Mouse (Mus musculus): ENCODE results near the gene Cdk2. TPM values are rescaled to one million over a fixed set of nuclear protein-coding genes. Genes with fewer than 3 reads are reported as not detected.
"Not testable (repeated sequence)": the region's sequence is repeated elsewhere in the genome, so short reads cannot be mapped to it uniquely, and the experiment has no call there.

Cdk2 gene
- total RNA-seq, 2 experiments from 2014 or later = 18.9 to 19.9 TPM

DNA sequence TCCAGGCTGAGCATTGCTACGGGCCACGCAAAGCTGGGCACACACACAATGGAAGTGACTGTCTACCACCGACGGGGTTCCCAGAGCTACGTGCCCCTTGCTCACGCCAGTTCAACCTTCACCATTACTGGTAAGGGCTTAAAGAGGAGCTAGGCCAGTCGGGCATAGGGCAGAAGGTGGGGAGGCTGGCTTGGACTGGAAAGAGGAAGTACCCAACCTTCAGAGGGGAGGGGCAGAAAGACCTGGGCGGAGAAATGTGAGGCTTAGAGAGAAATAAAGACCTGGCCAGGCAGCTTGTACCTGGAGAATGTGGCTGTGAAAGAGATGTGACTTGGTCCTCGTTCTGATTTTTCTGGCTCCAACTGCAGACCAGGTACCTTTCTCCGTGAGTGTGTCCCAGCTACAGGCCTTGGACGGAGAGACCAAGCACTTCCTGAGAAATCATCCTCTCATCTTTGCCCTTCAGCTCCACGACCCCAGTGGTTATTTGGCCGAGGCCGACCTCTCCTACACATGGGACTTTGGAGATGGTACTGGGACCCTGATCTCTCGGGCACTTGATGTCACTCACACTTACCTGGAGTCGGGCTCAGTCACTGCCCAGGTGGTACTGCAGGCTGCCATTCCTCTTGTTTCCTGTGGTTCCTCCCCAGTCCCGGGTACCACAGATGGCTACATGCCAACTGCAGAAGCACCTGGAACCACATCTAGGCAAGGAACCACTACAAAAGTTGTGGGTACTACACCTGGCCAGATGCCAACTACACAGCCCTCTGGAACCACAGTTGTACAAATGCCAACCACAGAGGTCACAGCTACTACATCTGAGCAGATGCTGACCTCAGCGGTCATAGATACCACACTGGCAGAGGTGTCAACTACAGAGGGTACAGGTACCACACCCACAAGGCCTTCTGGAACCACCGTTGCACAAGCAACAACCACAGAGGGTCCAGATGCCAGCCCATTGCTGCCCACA, 11.0 kb upstream of the Cdk2 start:
- no peak for DNase-seq
- intact Hi-C loops (cut with DNase I) = no loop called here

DNA sequence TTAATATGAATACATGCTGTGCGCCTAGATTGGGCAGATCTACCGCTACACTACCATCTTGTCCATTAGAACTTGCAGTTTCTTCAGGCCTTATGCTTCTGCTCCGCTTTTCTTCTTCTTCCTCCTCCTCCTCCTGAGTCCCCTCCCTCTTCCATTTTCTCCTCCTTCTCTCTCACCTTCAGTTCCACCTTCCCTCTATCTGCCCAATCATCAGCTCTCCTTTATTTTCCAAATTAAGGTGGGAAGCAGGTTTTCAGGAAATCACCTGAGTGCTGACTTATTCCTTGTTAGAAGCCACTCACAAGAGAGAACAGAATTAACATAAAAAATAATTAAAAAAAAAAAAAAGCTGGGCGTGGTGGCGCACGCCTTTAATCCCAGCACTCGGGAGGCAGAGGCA, 6.5 kb upstream of the Cdk2 start:
- intact Hi-C loops (cut with DNase I) = not testable (repeated sequence)

DNA sequence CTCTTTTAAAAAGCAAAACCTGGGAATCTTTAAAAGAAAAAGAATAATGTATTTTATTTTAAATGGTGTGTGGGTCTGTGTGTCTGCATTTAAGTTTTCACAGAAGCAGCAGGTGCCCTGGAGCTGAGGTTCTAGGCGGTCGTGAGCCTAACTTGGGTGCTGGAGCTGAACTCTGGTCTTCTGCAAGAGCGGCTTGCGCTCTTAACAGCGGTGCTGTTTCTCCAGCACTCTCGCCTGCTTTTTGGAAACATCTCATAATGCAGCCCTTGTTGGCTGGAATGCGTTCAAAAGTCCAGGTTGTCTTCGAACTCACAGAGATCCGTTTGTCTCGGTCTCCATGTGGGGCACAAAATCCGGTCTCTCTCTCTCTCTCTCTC, 474 bp upstream of the Cdk2 start:
- peak in 1 of 2 experiments; percentile 39 for DNase-seq

More for the DNA sequence above, 6.5 kb upstream of the Cdk2 start:
- DNase-seq = not testable (repeated sequence)

DNA sequence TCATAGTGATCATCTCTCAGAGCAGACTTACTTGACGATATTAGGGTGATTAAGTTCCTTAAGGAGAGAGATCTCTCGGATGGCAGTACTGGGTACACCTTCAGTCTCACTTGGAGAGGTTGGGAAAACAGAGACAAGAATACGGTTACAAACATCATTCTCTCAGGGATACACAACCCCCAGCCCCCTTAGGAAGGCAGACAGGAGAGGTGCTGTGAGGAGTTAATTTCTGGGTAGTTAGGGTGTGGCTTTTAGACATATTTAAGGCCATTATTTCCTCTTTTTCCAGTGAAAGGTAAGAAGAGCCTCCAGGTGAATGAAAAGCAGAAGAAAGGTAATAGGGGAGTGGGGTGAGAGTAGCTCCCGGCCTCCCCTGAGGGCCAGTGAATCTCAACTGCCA, 936 bp downstream of the Cdk2 start, which contains the start of gene Pmel:
TSS of gene Pmel (plus strand) at position 301 of the 400 bp plus-strand sequence.
- no peak for DNase-seq
- intact Hi-C loops (cut with DNase I) = no loop called here

More for the DNA sequence above, 474 bp upstream of the Cdk2 start:
- intact Hi-C loops (cut with DNase I) = no loop called here

DNA sequence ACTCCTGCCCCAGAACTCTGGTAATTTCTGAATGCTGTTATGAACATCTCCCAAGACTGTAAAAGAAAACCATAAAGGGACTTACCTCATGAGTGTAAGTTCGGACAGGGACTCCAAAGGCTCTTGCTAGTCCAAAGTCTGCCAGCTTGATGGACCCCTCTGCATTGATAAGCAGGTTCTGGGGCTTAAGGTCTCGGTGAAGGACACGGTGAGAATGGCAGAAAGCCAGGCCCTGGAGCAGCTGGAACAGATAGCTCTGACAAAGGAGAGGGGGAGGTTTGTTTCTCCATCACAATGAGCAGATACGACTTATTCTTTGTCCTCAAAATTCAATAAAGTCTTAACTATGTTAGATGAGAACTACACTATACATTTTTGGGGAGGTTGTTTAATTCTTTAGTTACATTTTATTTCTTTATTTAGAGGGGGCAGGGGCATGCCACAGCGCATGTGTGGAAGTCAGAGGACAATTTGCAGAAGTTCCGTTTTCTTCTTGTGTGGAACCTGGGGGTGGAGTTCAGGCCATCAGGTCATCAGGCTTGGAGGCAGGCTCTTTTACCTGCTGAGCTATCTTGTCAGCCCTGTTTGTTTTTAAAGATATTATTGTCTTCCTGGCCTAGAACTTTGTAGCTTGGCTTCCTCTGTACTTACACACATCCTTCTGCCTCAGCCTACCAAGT, 2.4 kb downstream of the Cdk2 start:
- intact Hi-C loops (cut with DNase I) = no loop called here
- DNase-seq = no peak

DNA sequence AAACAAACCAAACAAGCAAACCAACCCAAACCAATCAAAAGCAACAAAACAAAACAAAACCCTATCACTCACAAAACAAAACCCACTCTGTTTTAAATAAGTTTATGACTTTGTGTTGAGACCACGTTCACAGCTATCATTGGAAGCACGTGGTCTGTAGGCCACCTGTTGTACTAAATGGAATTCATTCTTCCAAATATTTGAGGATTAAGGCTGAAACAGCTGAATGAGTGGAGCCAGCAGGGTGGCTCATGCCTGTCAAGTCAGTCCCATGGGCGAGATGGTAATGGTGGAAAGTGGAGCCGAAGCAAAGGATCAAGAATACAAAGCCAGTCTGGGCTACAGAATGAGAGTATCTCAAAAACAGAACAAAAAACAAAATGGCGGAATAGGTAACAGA, 4.1 kb downstream of the Cdk2 start:
- no peak for DNase-seq
- intact Hi-C loops (cut with DNase I) = no loop called here

DNA sequence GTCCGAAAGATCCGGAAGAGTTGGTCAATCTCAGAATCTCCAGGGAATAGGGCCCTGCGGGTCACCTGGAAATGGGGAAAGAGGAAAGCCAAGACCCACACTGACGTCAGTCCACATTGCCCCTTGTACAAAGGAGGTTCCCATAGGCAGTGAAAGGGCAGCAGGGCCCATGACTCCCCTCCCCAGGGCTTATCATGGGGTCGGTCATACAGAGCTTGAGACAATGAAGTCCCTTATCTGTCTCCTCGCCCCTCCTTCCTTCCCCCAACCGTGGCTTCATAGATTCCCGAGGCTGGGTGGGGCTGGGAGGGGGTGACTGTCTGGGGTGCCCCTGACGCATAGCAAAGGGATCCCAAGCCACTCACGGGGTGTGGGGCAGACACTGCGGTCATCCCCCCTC, 5.2 kb downstream of the Cdk2 start:
- no peak for DNase-seq
- intact Hi-C loops (cut with DNase I) = no loop called here

DNA sequence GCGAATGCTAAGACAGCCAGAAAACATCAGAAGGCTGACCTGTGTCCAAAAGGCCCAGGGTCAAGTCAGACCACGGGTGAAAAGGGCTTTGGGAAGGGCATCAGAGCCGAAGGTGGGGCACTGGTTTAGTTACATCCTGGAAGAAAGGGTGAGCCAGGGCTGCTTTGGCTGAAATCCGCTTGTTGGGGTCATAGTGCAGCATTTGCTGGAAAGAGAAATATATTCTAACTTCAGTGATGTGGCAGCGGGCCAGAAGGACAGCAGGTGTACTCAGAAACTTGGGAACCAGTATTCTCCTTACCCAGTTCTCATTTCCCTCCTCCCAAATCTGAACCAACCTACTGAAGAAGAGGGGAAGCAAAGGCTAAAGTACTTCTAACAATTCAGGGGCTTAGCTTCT, 5.8 kb downstream of the Cdk2 start:
- intact Hi-C loops (cut with DNase I) = no loop called here

DNA sequence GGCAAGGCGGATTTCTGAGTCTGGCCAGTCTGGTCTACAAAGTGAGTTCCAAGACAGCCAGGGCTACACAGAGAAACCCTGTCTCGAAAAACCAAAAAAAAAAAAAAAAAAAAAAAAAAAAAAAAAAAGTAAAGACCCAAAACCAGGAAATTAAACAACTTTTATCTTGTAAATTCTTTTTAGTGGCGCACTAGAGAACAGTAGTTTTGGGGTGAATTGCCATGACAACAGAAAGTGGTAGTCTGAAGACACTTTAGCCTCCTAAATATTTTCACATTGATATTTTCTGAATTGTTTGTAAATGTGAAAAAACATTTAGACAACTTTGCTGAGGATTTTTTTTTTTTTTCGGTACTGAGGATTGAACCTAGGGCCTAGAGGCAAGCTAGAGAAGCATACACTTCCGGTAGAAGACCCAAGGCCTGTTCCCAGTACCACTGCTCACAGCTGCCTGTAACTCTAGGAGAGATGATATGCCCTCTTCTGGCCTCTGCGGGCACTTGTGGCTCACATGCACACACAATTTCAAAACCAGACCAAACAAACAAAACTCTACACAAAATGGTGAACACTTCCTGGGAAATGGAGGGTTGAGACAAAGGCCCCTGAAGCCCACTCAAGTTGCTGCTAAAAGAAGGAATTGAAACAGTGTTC, 7.6 kb downstream of the Cdk2 start:
- intact Hi-C loops (cut with DNase I) = no loop called here
- no peak for DNase-seq

More for the DNA sequence above, 5.8 kb downstream of the Cdk2 start:
- DNase-seq = no peak

DNA sequence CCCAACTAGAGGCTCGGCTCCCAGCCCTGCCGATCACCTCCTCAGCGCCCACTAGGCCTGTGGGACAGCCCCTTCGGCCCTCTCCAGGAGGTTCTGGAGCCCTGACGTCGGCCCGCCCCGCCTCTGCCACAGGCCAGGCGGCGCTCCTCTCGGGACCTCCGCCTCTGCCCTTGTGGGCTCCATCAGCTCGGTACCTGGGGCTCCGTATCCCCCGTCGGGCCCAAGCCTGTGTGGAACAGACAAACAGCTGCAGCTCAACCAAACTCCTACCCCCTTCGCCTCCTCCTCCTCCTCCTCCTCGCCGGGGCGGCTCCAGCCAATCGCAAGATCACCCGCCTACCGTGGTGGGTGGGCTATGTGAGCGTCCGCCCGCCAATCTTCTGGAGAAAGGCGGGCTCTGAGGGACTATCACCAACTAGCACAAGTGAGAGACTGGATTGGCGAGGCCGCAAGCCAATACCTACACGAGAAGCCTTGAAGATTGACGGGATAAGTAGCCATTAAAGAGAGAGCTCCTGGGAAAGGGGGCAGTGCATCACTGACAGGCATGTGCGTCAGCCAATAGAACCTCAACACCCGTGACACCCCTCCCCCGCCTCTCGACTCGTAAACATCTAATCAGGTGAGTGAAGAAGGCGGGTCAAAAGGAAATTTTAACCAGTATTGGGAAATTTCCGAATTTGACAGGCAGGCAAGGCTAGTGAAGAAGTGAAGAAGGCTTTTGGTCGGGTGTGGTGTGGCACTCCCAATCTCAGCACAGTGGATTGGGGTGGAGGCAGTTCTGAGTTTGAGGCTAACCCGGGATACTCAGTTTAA, 8.6 kb downstream of the Cdk2 start, which contains the start of gene Rab5b:
TSS of gene Rab5b (minus strand) at position 273 of the 816 bp plus-strand sequence.
- DNase-seq = peak; percentile 95 to 96
- intact Hi-C loops (cut with DNase I) = no loop called here

DNA sequence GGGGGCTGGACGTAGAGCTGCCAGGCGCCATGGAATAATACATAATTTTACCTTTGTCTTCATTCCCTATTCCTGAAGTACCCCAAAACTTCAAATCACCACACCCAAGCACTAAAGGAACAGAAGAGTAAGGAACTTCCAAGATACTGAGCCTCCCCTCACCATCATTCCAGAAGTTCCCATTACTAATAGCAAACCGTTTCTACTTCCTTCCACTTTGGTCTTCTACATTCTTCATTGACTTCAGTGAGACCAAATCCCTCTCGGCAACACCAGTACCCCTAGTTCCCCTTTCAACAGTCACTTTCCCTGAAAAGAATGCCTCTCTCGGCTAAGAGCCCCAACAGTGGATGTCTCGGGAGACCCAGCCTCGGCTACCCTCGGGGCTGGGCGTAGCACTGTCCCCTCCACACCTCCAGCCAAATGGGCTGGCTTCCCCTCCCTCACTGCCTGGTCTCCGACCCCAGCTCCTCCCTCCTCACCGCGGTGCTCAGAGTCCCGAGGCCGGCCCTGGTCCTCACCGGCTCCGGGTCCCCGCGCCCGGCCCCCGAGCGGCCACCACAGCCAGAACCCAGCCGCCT, 9.3 kb downstream of the Cdk2 start:
- intact Hi-C loops (cut with DNase I) = no loop called here
- no peak for DNase-seq

DNA sequence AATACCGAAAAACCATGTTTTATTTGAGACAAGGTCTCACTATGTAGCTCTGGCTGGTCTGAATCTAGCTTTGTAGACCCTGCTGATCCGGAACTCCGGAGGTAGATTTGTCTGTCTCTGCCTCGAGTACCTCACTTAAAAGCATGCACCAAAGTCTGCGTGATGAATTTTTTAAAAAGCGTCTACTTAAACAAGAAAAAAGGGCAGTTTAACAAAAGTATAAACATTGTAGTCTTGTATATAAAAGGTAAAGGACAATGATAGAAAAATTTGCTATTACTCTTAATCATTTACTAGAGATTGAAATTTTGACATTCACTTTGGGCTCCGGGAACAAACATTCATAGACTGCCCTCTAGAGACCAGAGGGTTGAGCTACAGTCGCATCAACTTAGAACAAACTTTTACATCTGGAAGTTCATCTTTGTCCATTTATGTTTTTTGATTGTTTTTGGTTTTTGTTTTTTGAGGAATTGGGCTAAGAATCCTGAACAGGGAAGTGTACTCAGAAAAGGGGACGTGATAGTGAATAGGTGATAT, 30.3 kb downstream of the Cdk2 start:
- intact Hi-C loops (cut with DNase I) = loop anchor here (5.0 kb wide), 2 partner anchors 107 to 122 kb away; partner anchors contain the start of gene Pa2g4
- no peak for DNase-seq

DNA sequence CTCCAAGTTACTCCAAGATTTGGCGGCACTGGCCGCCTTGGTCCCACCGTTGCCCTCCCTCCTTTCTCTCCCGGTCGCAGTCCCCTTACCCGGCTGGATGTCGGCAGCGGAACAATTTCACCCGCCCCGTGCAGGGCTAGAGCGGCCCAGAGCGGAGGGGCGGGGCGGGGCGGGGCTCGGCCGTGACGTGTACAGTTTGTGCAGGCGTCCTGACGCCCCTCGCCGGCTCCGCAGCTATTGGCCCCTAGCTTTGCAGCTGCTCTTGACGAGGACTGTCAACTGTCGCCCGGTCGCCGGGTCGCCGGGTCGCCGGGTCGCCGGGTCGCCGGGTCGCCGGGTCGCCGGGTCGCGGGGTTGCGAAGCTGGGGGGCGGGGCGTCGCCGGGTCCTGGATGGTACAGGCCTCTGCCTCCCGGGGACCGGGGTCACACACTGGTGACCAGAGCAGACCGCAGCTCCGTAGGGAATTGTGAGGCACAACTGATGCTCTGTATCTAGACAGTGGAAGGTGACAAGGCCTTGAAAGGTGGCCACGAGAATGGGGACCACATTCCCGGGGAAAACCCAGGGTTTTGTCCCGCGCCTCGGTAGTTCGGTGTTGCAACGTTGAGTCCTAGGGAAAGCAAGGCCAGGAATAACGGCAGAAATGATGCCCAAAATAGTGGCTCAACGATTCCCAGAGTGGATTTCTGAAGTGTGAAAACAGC, 30.9 kb downstream of the Cdk2 start, which contains the start of gene Suox:
TSS of gene Suox (minus strand) at position 311 of the 706 bp plus-strand sequence.
- peak; percentile 81 to 86 for DNase-seq
- intact Hi-C loops (cut with DNase I) = loop anchor here (1.0 to 5.0 kb wide), 3 partner anchors 48 to 122 kb away; partner anchors contain the start of genes Pa2g4 and Rps26

DNA sequence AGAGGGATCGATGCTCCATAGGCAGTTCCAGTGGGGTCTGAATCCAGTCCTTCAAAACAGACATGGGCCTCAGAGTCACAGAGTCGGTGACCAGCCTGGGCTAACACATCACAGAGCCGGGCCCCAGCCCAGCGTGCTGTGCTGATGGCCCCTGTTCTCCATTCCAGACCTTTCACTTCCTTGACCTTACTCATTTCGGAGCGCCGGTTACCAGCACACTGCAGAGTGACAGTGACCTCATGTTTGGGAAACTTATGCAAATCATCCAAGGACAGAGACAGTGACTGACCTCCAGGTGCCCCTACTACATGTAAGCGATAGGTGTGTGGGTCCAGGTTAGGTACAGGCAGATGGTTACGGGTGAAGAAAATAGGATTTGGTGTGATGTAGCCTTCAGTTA, 33.7 kb downstream of the Cdk2 start:
- intact Hi-C loops (cut with DNase I) = loop anchor here (5.0 kb wide), 2 partner anchors 104 to 119 kb away; partner anchors contain the start of gene Pa2g4
- no peak for DNase-seq

DNA sequence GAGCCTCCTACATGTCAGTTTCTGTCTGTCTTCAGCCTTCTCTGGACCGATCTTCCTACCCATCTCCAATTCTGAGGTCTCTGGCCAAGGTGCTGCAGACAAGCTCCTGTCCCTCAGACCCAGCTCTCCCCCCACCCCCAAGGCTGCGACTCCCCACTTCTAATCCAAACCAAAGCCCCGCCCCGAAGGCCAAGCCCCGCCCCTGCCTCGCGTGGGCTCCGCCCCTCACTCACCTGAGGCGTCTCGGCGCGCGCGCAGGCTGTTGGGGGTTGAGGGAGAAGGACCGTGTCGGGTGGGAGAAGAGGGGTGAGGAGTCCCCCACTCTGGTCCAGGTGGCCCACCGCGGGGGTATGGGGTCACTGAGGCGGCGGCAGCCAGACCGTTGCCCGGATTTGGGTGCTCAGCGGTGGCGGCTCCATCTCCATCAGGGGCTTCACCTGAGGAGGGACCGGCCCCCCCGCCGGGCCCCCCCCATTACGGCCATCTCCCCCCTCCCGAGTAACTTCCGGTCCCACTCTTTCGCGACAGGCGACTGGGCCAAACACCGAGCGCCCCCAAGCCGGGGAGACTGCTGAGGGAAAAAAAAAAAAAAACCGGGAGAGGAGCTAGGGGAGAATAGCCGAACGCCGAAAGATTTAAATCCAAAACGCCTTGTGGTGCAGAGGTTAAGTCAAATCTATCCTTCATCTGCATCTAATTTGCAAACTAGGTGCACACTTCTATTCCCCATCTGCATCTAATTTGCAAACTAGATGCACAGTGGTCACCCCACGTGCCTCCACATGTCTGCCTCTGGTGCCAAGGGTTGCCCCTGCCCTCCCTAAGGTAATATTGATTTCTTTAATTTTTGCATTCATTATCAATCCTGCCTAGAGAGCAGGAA, 35.8 kb downstream of the Cdk2 start:
- peak; percentile 21 to 23 for DNase-seq

DNA sequence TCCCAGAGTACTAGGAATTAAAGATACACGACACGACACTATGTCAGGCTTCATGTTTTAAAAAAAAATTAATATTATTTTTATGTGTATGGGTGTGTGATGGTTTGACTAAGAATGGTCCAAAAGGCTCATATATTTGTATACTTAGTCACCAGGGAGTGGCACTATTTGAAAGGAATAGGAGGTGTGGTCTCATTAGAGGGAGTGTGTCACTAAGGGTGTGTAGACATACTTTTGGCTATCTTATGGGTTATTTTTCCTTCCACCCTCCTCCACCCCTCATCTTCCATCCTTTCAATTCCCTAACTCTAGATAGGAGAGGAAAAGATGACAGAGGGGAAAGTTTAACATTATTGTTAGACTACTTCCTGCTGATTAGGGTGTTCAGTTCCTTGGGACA, 39.0 kb downstream of the Cdk2 start:
- intact Hi-C loops (cut with DNase I) = no loop called here
- DNase-seq = no peak

More for the DNA sequence above, 35.8 kb downstream of the Cdk2 start:
- intact Hi-C loops (cut with DNase I) = no loop called here

DNA sequence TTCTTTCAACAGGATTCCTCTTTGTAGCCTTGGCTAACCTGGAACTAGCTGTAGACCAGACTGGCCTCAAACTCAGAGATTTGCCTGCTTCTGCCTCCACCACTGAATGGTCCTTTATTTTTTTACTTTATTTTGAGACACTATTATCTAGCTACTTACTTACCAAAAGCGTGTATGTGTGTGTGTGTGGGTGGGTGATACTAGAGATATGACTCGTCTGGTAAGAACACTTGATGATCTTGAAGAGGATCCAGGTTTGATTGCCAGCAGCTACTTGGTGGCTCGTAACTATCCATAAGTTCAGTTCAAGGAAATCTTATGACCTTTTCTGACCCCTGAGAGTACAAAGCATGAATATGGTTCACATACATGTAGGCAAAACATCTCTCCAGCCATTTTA, 39.5 kb downstream of the Cdk2 start:
- intact Hi-C loops (cut with DNase I) = no loop called here

More for the DNA sequence above, 39.5 kb downstream of the Cdk2 start:
- no peak for DNase-seq
